Mouse (Mus musculus) brain, adult 2 months (tissue): ENCODE results near the gene Sorcs2.
A peak's percentile ranks its signal among the peaks of the same experiment; 100 is the strongest.

Experiments
- DNase-seq: peaks from one replicate; pipeline ENCODE4 v3.0.0; 2011; ENCODE audit warnings: low read depth, low spot score

Sorcs2 gene

GRCm38 (mm10) chr5:36006586-36006985 is 391.4 kb downstream of the Sorcs2 start:
- no peak for DNase-seq

- DNase-seq: no peak
These were observed 391.8 kb downstream of the Sorcs2 start for GRCm38 (mm10) chr5:36006106-36006505.

DNA sequence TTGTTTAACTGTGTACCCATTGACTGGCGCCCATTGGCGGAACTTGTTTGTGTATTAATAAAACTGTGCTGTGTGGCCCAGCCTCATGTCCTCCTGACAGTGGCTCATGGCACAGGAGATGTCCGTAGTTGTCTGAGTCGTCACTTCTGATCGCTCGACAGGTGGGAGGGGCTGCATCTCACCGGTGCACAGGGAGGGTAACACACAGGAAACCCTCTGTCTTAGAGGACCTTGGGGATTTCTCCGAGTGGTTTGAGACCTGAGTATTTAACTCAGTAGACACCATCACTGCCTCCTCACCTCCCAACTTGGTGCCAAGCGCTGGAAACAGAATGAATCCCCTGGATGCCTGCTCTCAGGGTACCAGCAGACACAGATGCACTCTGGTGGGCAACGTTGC is 394.1 kb downstream of the Sorcs2 start:
- no peak for DNase-seq

DNA sequence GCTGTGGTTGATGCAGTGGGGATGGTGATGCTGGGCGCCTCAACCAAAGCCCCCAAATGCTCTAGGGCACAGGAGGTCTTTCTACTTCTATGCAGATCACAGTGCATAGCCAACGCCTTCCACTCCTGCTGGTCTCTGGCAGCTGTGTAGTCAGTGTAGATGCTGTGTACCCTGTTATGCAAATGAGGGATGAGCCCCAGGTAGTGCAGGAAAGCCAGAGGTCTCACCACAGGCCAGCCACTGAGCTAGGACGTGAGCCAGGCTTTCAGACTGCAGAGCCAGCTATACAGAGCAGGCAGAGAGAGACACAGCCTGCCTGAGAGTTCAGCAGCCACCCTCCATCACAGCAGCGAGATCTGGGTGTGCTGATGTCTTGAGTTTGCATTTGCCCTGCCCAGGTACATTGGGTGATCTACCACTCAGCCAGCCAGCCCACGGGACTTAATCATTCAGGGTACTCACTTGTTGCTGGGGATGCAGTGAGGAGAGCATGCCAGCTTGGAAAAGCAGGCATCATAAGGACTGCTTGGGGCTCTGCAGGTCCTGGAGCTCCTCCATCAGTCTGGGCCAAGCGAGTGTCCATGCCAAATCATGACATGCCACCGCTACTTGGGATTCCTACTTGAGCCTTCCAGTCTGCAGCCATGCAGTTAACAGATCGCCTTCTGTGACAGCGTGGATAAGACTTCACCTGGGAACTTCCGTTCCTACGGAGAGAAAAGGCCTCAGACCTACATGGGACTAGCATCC is 407.8 kb downstream of the Sorcs2 start:
- peak; percentile 79 for DNase-seq

GRCm38 (mm10) chr5:35989506-35989905 is 408.4 kb downstream of the Sorcs2 start:
- no peak for DNase-seq

DNA sequence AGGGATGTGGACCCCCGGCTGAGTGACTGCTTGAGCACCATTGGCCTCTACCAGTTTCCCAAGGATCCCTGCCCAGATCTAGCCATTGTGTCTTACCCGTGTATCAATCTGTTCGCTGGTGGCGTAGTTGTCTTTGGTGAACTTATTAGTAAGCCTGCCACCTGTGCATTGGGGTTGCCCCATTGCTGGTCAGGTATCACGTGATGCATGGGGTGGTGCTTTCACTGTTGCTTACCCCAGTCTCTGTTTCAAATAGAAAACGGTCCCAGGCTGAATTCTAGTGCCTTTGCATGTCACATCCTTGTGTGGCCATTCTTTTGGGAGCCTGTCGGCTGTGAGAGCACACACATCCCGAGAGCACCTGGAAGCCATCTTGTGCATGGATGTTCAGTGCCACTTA is 409.9 kb downstream of the Sorcs2 start:
- no peak for DNase-seq

- DNase-seq: peak; percentile 87
These were observed 412.3 kb downstream of the Sorcs2 start for GRCm38 (mm10) chr5:35985611-35986010.

- peak; percentile 87 for DNase-seq
These were observed 416.0 kb downstream of the Sorcs2 start for GRCm38 (mm10) chr5:35981976-35982375.

DNA sequence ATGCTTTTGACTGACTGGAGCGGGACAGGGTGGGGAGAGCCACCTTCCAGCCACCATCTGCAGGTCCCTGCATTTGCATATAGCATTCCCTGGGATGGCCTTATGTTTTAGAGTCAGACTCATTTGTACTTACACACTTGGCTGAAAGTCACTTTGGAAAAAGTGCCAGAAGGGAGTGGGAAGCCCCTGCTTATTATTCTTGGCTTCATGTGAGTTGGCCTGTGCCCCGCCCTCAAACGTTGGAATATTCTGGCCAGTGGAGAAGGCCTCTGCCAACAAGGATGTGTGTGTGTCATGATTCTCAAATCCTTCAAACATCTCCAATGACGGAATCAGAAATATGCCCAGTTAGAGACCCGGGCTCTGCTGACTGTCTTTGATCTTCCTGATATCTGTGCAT is 416.6 kb downstream of the Sorcs2 start:
- DNase-seq: no peak

GRCm38 (mm10) chr5:35980542-35980941 is 417.4 kb downstream of the Sorcs2 start:
- no peak for DNase-seq

DNA sequence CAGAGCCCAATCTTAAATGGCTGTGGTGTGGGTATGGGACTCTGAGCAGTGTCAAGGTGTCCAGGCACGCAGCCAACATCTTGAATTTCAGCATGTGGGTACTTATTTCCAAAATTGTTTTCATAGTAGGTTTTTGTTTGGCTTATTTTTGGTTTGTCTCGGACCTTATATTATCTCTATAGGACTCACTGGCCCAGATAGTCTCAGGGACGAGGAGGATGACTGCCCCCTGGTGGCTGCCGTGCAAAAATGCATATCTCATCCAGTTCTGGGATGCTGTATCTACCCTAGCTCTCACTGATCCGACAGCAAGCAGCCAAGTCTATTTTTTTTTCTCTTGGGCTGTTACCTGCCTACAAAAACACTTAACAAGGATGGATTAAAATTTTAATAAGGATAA is 422.3 kb downstream of the Sorcs2 start:
- peak; percentile 82 for DNase-seq

DNA sequence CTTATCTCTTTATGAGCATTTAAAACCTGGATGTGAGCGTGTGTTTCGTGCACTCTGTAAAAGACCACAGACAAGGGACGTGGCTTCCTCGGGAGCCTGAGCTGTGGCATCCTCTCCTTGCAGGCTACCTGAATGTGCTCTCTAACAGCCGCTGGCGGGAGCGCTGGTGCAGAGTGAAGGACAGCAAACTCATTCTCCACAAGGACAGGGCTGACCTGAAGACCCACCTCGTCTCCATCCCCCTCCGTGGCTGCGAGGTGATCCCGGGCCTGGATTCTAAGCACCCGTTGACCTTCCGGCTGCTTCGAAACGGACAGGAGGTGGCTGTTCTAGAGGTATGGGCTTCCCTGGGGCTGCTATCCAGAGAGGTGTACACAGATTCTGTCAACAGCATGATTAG is 423.7 kb downstream of the Sorcs2 start:
- DNase-seq: no peak

- DNase-seq: peak; percentile 51
These were observed 424.1 kb downstream of the Sorcs2 start for GRCm38 (mm10) chr5:35973800-35974199.

DNA sequence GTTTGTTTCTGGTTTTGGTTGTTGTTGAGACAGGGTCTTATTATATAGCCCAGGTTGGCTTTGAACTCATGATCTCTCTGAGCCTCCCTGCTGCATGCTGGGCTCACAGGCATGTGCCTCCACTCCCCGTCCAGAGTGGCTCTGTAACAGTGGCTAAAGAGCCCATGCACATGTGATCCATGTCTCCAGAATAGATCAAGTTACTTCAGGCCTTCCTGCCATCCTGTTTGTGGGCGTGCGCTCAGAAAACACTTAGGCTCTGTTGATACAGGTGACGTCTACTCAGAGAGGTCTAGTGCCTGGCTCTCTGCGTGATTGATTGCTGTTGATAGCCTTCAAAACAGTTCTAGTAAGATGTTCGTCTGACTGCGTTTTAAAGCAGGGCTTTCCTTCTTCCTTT is 425.2 kb downstream of the Sorcs2 start:
- DNase-seq: no peak

DNA sequence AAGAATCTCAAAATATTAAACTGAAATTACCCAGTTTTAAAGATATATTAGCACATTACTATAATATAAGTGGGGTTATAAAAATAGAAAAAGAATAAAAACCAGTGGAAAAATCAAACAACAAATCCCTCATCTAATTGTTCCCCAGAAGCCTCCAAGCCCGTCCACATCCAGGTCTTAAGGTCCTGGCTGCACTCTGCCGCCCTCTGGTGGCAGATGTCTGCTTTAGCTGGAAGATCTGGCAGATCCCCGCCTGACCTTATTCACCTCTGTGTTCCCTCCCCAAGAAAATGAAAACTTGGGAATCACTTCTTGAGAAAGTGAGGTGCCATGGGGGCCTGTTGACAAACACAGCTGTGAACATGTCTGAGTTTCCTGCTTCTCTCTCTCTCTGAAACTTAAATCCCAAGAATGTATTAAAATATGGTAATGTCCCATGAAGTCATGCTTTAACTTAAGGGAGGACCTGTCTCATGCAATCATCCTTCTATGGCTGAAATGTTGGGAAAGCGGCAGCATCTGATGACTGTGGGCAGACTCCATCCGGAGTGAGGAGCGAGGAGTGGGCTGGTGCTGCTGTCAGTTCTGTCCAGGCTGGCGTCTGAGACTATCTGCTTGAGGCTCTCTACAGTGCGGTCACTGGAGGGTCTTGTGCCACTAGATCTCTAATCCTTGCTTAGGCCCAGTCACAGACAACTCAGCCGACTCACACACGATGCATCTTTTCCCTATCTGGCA is 425.9 kb downstream of the Sorcs2 start:
- DNase-seq: peak; percentile 89

DNA sequence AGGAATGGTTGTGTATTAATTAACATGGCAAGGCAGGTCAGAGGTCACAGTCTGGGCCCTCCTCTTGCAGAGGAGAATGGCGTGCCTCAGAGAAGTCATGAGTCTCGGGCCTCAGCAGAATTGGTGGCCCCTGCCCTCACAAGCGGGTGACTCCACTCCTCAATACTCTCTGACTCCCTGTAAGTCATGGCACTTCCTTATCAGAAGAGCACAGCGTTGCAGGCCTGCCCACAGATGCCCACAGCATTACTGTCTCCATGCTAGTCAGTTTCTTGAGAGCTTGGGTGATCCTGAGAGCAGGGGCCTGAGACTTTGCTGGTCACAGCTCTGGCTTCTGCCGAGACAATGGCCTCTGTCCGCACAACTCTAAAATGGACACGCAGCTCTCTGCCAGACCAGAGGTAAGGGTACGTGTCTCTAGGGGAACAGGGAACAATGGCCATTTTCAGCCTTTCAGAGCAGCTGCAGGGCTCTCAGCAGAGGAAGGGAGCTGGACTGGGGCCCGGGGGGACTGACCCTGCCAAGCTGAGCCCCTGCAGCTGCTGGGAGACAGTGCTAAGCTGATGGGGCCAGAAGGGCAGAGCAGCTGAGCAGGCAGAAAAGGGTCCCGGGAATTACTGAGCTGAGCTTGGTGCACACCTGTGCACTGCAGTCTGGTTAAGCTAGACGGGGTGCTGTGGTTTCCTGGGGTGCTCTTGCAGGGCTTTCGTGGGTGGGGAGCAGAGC is 427.4 kb downstream of the Sorcs2 start:
- peak; percentile 90 for DNase-seq

GRCm38 (mm10) chr5:35969857-35970256 is 428.1 kb downstream of the Sorcs2 start:
- no peak for DNase-seq
